Mouse (Mus musculus) liver, embryonic 11.5 days (tissue): ENCODE data around the gene Epo. TPM values are rescaled to one million over a fixed set of nuclear protein-coding genes. Genes with fewer than 3 reads are reported as not detected.

ENCODE experiments used
- ATAC-seq: fragments of 200-750 bp; cut with Nextera tagmentation; replicated peaks from 2 replicates; pipeline ENCODE4 v1.8.0; 2017; ENCODE audit warnings: moderate number of reproducible peaks, mild to moderate bottlenecking, moderate TSS enrichment, moderate library complexity; ENCODE audit not compliant: low FRiP score
- DNase-seq: peaks from one replicate; pipeline ENCODE4 v3.0.0-alpha.2; 2017; ENCODE audit warnings: low spot score
- H3K27ac ChIP-seq: fragments of 300-500 bp; sonication (generic); 2 replicates; pipeline ENCODE4 v1.5.1; 2014; ENCODE audit warnings: mild to moderate bottlenecking, low read depth, low read length, control low read depth
- H3K27me3 ChIP-seq: fragments of 300-500 bp; sonication (generic); replicated peaks from 2 replicates; pipeline ENCODE4 v1.6.1; 2014; ENCODE audit warnings: low read length, mixed read lengths; ENCODE audit not compliant: control insufficient read depth, insufficient read depth
- H3K36me3 ChIP-seq: fragments of 300-500 bp; sonication (generic); 2 replicates; pipeline ENCODE4 v1.6.1; 2014; ENCODE audit warnings: mild to moderate bottlenecking, low read length, moderate library complexity, mixed read lengths; ENCODE audit not compliant: control insufficient read depth, insufficient read depth
- H3K4me1 ChIP-seq: fragments of 300-500 bp; sonication (generic); replicated peaks from 2 replicates; pipeline ENCODE4 v1.6.1; 2014; ENCODE audit warnings: low read length, mixed read lengths; ENCODE audit not compliant: control insufficient read depth, insufficient read depth
- H3K4me2 ChIP-seq: fragments of 300-500 bp; sonication (generic); 2 replicates; pipeline ENCODE4 v1.6.1; 2014; ENCODE audit warnings: mild to moderate bottlenecking, control low read depth, moderate library complexity
- H3K4me3 ChIP-seq: fragments of 300-500 bp; sonication (generic); 2 replicates; pipeline ENCODE4 v1.5.1; 2014; ENCODE audit warnings: low read depth, low read length, control low read depth
- H3K9ac ChIP-seq: fragments of 300-500 bp; sonication (generic); 2 replicates; pipeline ENCODE4 v1.6.1; 2014; ENCODE audit warnings: low read depth, low read length, control low read depth
- H3K9me3 ChIP-seq: fragments of 300-500 bp; sonication (generic); 2 replicates; pipeline ENCODE4 v1.6.1; 2016; ENCODE audit warnings: low read length, inconsistent platforms, mixed read lengths; ENCODE audit not compliant: control insufficient read depth
- WGBS: fragments of 180-500 bp; shearing (Covaris S2); extraction: QIAGEN DNeasy Blood & Tissue Kit; methylation state at CpG from one replicate; pipeline ENCODE4 v1.1.7; 2014; 5-methylcytosine and 5-hydroxymethylcytosine counted together
- polyA plus RNA-seq: library from polyadenylated mRNA; unstranded; fragments of >200 nt; fragmentation: Nextera tagmentation; extraction: Ambion mirVana; gene quantifications from 2 replicates; pipeline ENCODE4 v1.2.1, GENCODE M21; 2014

Gene Epo
- polyA plus RNA-seq, 1 experiment from 2014 or later: 7.8 TPM

DNA sequence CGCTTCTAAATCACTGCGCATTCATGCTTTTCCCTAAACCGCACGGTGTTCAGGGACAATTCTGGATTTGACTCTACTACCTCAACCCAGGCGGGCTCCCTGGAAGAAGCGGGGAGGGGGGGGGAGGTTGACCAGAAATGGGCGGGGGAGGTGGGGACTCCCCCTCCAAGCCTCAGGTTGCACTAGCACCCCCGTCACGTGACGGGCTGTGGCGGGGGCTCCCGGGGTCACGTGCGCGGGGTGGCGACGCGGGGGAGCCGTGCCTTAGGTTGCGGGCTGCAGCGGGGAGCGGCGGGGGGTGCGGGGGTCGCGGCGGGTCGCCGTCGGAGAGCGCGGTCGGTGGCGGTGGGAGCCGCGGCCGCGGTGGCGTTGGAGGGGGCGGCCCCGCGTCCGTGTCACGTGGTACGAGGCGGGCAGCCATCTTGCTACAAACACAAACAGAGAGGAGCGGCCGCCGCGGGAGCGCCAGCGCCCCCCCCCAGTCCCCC, 23.0 kb downstream of the Epo start:
- Histone ChIP-seq H3K27ac (peak overlapping the region; percentile 85), H3K4me3 (peak overlapping the region; percentile 99), H3K27me3 (no peaks in the 10 kb centered on the region), H3K9me3 (no peaks in the 10 kb centered on the region), H3K4me2 (peak overlapping the region; percentile 95), H3K9ac (peak overlapping the region; percentile 99), H3K4me1 (peaks cover 25% of the 10 kb centered on the region), H3K36me3 (no peaks in the 10 kb centered on the region)
- DNase-seq (peak; percentile 86), ATAC-seq (peak; percentile 72)
- WGBS: 2% methylated on average over 43 of the region's 52 CpGs

DNA sequence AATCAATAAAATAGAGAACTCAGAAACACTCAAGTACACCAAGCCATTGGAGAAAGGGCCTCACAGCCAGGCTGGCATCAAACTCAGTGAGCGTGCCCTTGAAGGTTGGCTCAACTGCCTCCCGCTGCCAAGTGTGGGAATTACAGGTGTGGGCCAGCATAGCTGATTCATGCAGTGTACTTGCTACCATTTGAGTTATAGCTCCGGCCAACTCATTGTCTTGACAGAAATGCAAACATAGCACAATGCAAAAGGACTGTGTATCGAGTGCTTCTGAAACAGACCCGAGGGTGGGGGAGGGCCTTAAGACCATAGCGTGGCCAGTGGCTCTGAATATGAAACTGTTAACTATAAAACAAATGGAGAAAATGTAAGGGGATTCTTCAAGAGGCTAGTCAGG, 29.0 kb downstream of the Epo start:
- Histone ChIP-seq H3K9ac (no peak overlapping the region), H3K4me3 (no peak overlapping the region), H3K36me3 (0 out of 2 replicates have a peak, but pooled peaks cover 3% of the 10 kb centered on the region), H3K27me3 (no peaks in the 10 kb centered on the region), H3K27ac (peak overlapping the region; percentile 16; the same call in 1 of the 2 replicates), H3K4me2 (no peak overlapping the region; the same call in 1 of the 2 replicates), H3K4me1 (peaks cover 15% of the 10 kb centered on the region), H3K9me3 (no peaks in the 10 kb centered on the region)
- DNase-seq: no peak
- WGBS: 79% methylated on average over 6 of the region's 6 CpGs
- no peak for ATAC-seq

DNA sequence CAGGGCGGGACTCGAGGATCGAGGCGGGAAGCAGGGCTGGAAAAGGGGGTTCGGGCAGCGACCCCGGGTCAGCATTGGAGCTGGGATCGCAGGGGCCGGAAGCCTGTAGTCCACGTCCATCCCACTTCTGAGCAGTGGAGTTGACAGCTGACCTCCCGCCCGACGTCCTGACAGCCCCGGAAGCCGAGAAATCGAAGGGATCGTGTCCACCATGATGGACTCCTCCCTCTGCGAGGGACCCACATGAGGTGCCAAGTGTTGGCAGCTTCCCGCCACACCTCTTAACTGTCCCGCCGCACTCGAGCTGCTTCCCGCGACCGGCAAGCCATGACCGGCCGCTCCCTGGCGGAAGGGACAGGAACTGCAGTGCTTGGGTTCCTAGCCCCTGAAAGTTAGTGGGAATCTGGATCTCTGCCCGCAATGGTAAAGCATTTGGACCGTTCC, 30.4 kb downstream of the Epo start:
- H3K4me3 ChIP-seq: peak overlapping the region; percentile 58
- H3K27ac ChIP-seq: peak overlapping the region; percentile 96
- DNase-seq: no peak
- H3K27me3 ChIP-seq: no peaks in the 10 kb centered on the region
- H3K4me1 ChIP-seq: peaks cover 15% of the 10 kb centered on the region
- H3K4me2 ChIP-seq: peak overlapping the region; percentile 82
- no peaks in the 10 kb centered on the region for H3K9me3 ChIP-seq
- peak; percentile 86 for ATAC-seq
- peak overlapping the region; percentile 68 for H3K9ac ChIP-seq
- under 1% methylated on average over 30 of the region's 30 CpGs for WGBS
- 0 out of 2 replicates have a peak, but pooled peaks cover 3% of the 10 kb centered on the region for H3K36me3 ChIP-seq

DNA sequence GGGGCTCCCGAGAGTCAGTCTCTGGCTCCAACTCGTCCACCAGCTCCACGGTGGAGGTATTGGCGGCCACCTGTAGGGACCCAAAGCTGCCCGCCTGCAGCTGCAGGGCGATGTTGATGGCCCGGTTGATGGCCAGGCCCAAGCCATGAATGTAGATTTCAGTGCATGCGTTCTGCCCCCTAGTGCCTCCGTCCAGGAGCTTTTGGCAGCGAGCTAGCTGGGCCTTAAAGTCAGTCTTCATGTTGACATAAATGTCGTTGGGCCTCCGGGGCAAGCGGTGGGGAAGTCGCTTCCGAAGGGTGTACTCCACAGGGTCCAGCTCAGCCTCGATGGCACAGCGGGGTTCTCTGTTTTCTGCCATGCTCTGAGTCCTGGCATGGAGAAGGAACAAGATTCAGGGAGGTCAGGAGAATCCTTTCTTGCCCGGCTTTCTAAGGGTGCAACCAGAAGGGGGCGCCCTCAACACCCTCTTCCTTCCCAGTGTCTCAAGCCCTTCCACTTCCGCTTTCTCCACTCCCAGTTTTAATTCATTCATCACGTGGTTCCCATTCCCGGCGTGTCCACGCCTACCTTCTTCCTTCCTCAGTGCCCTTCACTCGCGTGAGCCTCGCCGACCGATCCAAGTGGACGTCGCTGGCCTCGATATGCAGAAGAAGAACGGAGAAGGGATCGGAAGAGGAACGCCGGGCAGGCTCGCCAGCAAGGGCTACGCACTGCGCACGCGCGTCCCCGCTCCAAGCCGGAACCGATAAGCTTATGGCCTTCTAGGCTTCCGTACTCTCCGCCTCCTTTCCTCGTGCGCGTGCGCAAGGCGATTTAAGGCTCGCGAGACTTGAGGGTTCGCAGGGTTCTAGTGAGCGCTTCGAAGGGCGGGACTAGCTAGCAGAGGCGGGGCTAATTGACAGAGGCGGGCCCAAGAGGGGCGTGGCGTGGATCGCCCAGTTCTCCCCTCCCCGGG, 31.1 kb downstream of the Epo start, which contains the start of gene Pop7:
Gene Pop7 (minus strand): TSS at position 810 of the 958 bp plus-strand sequence.
- peak; percentile 95 for ATAC-seq
- Histone ChIP-seq H3K9ac (peak within 1 kb of the TSS; percentile 68), H3K27me3 (no peaks in the 10 kb centered on the region), H3K36me3 (0 out of 2 replicates have a peak, but pooled peaks cover 3% of the 10 kb centered on the region), H3K4me2 (peak within 1 kb of the TSS; percentile 82), H3K4me3 (peak within 1 kb of the TSS; percentile 58), H3K9me3 (no peaks in the 10 kb centered on the region), H3K4me1 (peaks cover 15% of the 10 kb centered on the region), H3K27ac (peak within 1 kb of the TSS; percentile 96)
- peak; percentile 100 for DNase-seq
- WGBS: 3% methylated on average over 64 of the region's 64 CpGs

DNA sequence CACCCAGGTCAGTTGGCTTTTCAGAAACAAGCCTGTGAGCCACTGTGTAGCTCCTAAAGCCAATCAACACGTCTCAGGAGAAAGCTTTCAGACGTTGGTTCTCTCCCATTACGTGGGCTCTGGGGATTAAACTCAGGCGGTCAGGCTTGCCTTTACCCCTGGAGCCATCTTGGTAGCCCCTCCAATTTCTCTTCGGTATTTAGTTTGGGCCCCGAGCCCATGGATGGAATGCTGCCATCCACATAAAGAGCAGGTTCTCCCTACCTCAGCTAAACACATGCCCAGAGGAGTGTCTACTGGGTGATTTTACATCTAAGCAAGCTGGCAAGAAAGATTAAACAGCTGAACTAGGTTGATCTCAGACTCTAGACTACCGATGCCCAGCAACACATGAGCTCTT, 32.9 kb downstream of the Epo start:
- Histone ChIP-seq H3K9ac (no peak overlapping the region), H3K27me3 (no peaks in the 10 kb centered on the region), H3K4me2 (no peak overlapping the region), H3K4me1 (peaks cover 15% of the 10 kb centered on the region), H3K36me3 (0 out of 2 replicates have a peak, but pooled peaks cover 3% of the 10 kb centered on the region), H3K4me3 (no peak overlapping the region), H3K9me3 (no peaks in the 10 kb centered on the region), H3K27ac (no peak overlapping the region)
- 87% methylated on average over 7 of the region's 7 CpGs for WGBS
- DNase-seq: no peak
- no peak for ATAC-seq

DNA sequence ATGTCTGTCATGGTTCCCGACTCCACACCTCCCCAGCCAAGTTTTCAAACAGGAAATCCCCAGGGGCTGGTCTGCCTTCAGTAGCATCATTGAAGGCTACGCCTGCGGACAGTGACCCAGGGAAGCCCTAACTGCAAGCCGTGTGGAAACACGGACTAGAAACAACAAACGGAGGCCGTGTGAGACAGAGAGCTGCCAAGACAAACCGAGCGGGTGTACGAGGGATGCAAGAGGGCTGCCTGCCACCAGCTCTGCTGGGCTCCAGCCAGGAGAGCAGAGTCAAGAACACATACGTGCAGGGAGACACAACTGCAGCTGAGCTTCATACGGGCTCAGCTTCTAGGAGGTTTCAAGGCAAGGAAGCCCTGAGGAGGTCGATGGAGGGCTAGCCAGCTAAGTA, 39.2 kb downstream of the Epo start:
- H3K9ac ChIP-seq: no peak overlapping the region
- WGBS: 76% methylated on average over 13 of the region's 13 CpGs
- H3K4me3 ChIP-seq: no peak overlapping the region
- H3K9me3 ChIP-seq: no peaks in the 10 kb centered on the region
- no peak overlapping the region for H3K4me2 ChIP-seq
- no peaks in the 10 kb centered on the region for H3K36me3 ChIP-seq
- H3K27ac ChIP-seq: no peak overlapping the region
- no peak for DNase-seq
- H3K27me3 ChIP-seq: no peaks in the 10 kb centered on the region
- H3K4me1 ChIP-seq: no peaks in the 10 kb centered on the region
- no peak for ATAC-seq

DNA sequence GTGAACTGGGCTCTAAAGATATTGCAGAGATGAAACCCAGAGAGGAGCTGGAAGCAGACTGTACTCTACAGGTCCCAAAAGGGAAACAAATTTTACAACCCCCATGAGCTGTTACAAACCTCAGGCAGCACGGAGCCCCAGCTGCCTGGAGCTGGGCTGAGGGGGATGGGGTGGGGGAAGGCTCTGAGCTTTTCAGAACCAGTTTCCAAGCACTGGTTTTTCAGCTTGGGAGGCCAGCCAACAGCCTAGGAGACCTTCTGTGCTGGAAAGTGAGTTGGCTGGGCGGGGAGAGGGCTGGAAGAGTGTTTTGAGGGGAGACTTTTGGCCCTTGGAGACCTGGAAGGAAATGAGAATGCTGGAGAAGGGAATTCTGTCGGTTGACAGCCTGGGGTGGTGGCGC, 41.5 kb downstream of the Epo start:
- H3K9me3 ChIP-seq: no peaks in the 10 kb centered on the region
- no peak overlapping the region for H3K4me3 ChIP-seq
- no peak overlapping the region for H3K27ac ChIP-seq
- H3K36me3 ChIP-seq: no peaks in the 10 kb centered on the region
- H3K27me3 ChIP-seq: peaks cover 4% of the 10 kb centered on the region; the same call in 1 of the 2 replicates
- 53% methylated on average over 4 of the region's 4 CpGs for WGBS
- no peaks in the 10 kb centered on the region for H3K4me1 ChIP-seq
- H3K9ac ChIP-seq: no peak overlapping the region
- ATAC-seq (no peak), DNase-seq (no peak)
- H3K4me2 ChIP-seq: no peak overlapping the region

DNA sequence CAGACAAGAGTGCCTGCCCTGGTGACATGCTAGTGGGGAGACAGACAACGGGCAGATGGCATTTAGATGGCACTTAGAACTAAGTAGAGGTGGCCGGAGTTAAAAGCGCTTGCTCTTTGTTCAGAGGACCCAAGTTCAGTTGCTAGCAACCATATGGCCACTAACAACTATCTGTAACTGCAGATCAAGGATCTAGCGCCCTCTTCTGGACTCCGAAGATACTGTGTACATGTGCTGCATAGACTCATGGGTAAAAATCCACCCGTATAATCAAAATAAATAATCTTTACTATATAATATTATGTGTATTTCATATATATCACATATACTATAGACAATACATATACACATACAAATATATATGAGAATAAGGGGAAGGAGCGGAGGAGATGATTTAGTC, 45.4 kb downstream of the Epo start:
- no peak for ATAC-seq
- peaks cover 28% of the 10 kb centered on the region for H3K27me3 ChIP-seq
- WGBS: 85% methylated on average over 7 of the region's 7 CpGs

More for the DNA sequence above, 45.4 kb downstream of the Epo start:
- Histone ChIP-seq H3K27ac (no peak overlapping the region), H3K9me3 (no peaks in the 10 kb centered on the region), H3K4me2 (no peak overlapping the region), H3K36me3 (no peaks in the 10 kb centered on the region), H3K4me1 (no peaks in the 10 kb centered on the region), H3K4me3 (no peak overlapping the region), H3K9ac (no peak overlapping the region)
- DNase-seq: no peak
